Mouse (Mus musculus) adrenal gland, postnatal 25 days (tissue): ENCODE data around the gene Cd300lf. TPM values are rescaled to one million over a fixed set of nuclear protein-coding genes. Genes with fewer than 3 reads are reported as not detected.

ENCODE experiments used
- DNase-seq: peaks from one replicate; pipeline ENCODE4 v3.0.0; 2021; ENCODE audit warnings: mixed read lengths
- long read RNA-seq: library from polyadenylated mRNA; stranded (forward); transcript quantifications from one replicate; pipeline ENCODE4 v2.0.0, GENCODE M21; 2021
- total RNA-seq: library from RNA; stranded (reverse); gene quantifications from 2 replicates; pipeline ENCODE4 v1.2.3, GENCODE M21; 2021

Gene Cd300lf
- total RNA-seq, result 0.55 and 0.62 TPM in 2 replicates
- long read RNA-seq, partial matches to known transcripts, result 0 of 1 reads
- long read RNA-seq, other reads (novel, unspliced or antisense), result 0 of 1 reads

- DNase-seq, result no peak
These were observed at the start of gene Cd300lf for GRCm38 (mm10) chr11:115133800-115134199. Cd300lf (minus strand) TSS chr11:115133992.

GRCm38 (mm10) chr11:115181913-115182638 lies 48.3 kb upstream of the Cd300lf start:
- DNase-seq, result peak; percentile 86

GRCm38 (mm10) chr11:115179881-115180280 lies 46.1 kb upstream of the Cd300lf start:
- DNase-seq, result peak; percentile 35

GRCm38 (mm10) chr11:115179191-115179590 lies 45.4 kb upstream of the Cd300lf start:
- DNase-seq, result no peak

GRCm38 (mm10) chr11:115178766-115179165 lies 45.0 kb upstream of the Cd300lf start:
- no peak for DNase-seq

GRCm38 (mm10) chr11:115177559-115178195 lies 43.9 kb upstream of the Cd300lf start:
- DNase-seq, result peak; percentile 45

GRCm38 (mm10) chr11:115176399-115177190 lies 42.8 kb upstream of the Cd300lf start:
- DNase-seq, result no peak

- DNase-seq, result no peak
These were observed 40.0 kb upstream of the Cd300lf start for GRCm38 (mm10) chr11:115173549-115174339.

- peak; percentile 42 for DNase-seq
These were observed 39.1 kb upstream of the Cd300lf start for GRCm38 (mm10) chr11:115172825-115173287.

GRCm38 (mm10) chr11:115171125-115171524 lies 37.3 kb upstream of the Cd300lf start:
- no peak for DNase-seq

- no peak for DNase-seq
These were observed 35.6 kb upstream of the Cd300lf start for GRCm38 (mm10) chr11:115169430-115169829.

- DNase-seq, result no peak
These were observed 33.9 kb upstream of the Cd300lf start for GRCm38 (mm10) chr11:115167631-115168249.

- DNase-seq, result no peak
These were observed 33.0 kb upstream of the Cd300lf start for GRCm38 (mm10) chr11:115166776-115167175.

- peak; percentile 53 for DNase-seq
These were observed 31.2 kb upstream of the Cd300lf start for GRCm38 (mm10) chr11:115164976-115165374.

- no peak for DNase-seq
These were observed 30.7 kb upstream of the Cd300lf start for GRCm38 (mm10) chr11:115164341-115164975.

- DNase-seq, result peak; percentile 29
These were observed 29.9 kb upstream of the Cd300lf start for GRCm38 (mm10) chr11:115163568-115164150.

GRCm38 (mm10) chr11:115162832-115163480 lies 29.2 kb upstream of the Cd300lf start, which contains the start of gene Slc9a3r1:
Slc9a3r1 (plus strand) TSS chr11:115163341.
- DNase-seq, result peak; percentile 98

GRCm38 (mm10) chr11:115162205-115162601 lies 28.4 kb upstream of the Cd300lf start:
- DNase-seq, result no peak

GRCm38 (mm10) chr11:115161578-115162204 lies 27.9 kb upstream of the Cd300lf start:
- DNase-seq, result no peak
